Mouse (Mus musculus) stomach, embryonic 14.5 days (tissue): ENCODE results near the gene Lix1. TPM values are rescaled to one million over a fixed set of nuclear protein-coding genes. Genes with fewer than 3 reads are reported as not detected.

Source experiments
- ATAC-seq: fragments of 200-750 bp; cut with Nextera tagmentation; 2 replicates; pipeline ENCODE4 v1.8.0; 2017; ENCODE audit warnings: low read depth, moderate TSS enrichment; ENCODE audit not compliant: insufficient number of reproducible peaks, insufficient read depth, low FRiP score
- H3K27ac ChIP-seq: fragments of 300-500 bp; sonication (generic); 2 replicates; pipeline ENCODE4 v1.5.1; 2014; ENCODE audit warnings: mild to moderate bottlenecking, low read length, moderate library complexity, mixed read lengths
- H3K27me3 ChIP-seq: fragments of 300-500 bp; sonication (generic); 2 replicates; pipeline ENCODE4 v1.6.1; 2014; ENCODE audit warnings: low read length, control low read depth, mixed read lengths; ENCODE audit not compliant: control insufficient read depth, insufficient read depth
- H3K36me3 ChIP-seq: fragments of 300-500 bp; sonication (generic); 2 replicates; pipeline ENCODE4 v1.6.1; 2014; ENCODE audit warnings: mild to moderate bottlenecking, control low read depth, low read length, moderate library complexity, mixed read lengths; ENCODE audit not compliant: control insufficient read depth, insufficient read depth
- H3K4me1 ChIP-seq: fragments of 300-500 bp; sonication (generic); 2 replicates; pipeline ENCODE4 v1.6.1; 2014; ENCODE audit warnings: low read length, control low read depth, mixed read lengths; ENCODE audit not compliant: control insufficient read depth, insufficient read depth
- H3K4me2 ChIP-seq: fragments of 300-500 bp; sonication (generic); replicated peaks from 2 replicates; pipeline ENCODE4 v1.6.1; 2014; ENCODE audit warnings: low read depth, low read length, control low read depth
- H3K4me3 ChIP-seq: fragments of 300-500 bp; sonication (generic); 2 replicates; pipeline ENCODE4 v1.5.1; 2014; ENCODE audit warnings: low read depth, low read length, control low read depth
- H3K9ac ChIP-seq: fragments of 300-500 bp; sonication (generic); replicated peaks from 2 replicates; pipeline ENCODE4 v1.6.1; 2014; ENCODE audit warnings: low read depth, mild to moderate bottlenecking, control low read depth, low read length, moderate library complexity, mixed read lengths
- H3K9me3 ChIP-seq: fragments of 300-500 bp; sonication (generic); 2 replicates; pipeline ENCODE4 v1.6.1; 2016; ENCODE audit warnings: low read depth, low read length, control low read depth; ENCODE audit not compliant: control insufficient read depth
- WGBS: fragments of 180-500 bp; shearing (Covaris S2); extraction: QIAGEN DNeasy Blood & Tissue Kit; methylation state at CpG from one replicate; pipeline ENCODE4 v1.1.7; 2014; 5-methylcytosine and 5-hydroxymethylcytosine counted together
- polyA plus RNA-seq: library from polyadenylated mRNA; unstranded; fragments of >200 nt; fragmentation: Nextera tagmentation; extraction: Ambion mirVana; gene quantifications from 2 replicates; pipeline ENCODE4 v1.2.1, GENCODE M21; 2014

Lix1 gene
- polyA plus RNA-seq, 1 experiment from 2014 or later: 7.9 TPM

DNA sequence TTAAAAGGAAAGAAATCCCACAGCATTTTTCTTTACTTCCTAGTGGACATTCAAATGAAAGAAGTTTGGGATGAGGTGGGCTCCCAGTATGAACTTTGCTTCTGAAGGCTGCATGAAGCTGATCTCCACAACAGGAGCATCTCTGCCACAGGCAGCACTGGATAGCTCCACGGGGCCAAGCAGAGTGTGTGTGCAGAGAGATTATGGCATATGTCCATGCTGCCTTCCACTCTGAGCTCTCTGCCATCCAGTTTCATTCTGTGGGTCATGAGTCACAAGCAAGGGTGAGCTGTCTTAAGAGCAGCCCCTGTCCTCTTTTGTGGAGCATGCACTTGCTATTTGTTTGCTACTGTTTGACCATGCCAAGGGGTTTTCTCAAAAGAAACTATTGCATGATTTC, 3.1 kb downstream of the Lix1 start:
- Histone ChIP-seq H3K27me3 (no peaks in the 10 kb centered on the region), H3K9ac (no peak overlapping the region), H3K9me3 (no peaks in the 10 kb centered on the region), H3K4me2 (no peak overlapping the region), H3K27ac (no peak overlapping the region), H3K36me3 (no peaks in the 10 kb centered on the region), H3K4me1 (0 out of 2 replicates have a peak, but pooled peaks cover 3% of the 10 kb centered on the region), H3K4me3 (no peak overlapping the region)
- WGBS: 65% methylated on average over 1 of the region's 1 CpGs
- no peak for ATAC-seq

DNA sequence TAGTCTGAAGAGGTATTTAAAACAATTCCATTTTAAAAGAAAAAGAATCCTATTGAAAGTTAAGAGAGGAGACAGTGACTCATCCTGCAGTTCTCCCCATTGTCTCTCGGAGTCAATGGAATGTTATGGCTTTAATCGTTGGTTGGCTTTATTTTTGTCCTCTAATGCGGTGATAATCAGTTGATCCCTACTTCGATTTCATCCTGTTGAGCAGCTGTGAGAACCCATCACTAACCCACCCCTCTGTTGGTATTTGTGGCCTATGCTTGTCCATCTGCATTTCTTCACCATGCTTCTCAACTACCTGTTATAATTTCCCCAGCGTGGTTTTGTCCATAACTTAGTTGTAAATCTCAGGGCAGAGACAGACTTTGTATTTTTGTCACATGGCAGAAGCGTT, 5.7 kb downstream of the Lix1 start:
- Histone ChIP-seq H3K36me3 (no peaks in the 10 kb centered on the region), H3K27ac (no peak overlapping the region), H3K4me3 (no peak overlapping the region), H3K4me2 (no peak overlapping the region), H3K9ac (no peak overlapping the region), H3K27me3 (no peaks in the 10 kb centered on the region), H3K4me1 (0 out of 2 replicates have a peak, but pooled peaks cover 3% of the 10 kb centered on the region), H3K9me3 (no peaks in the 10 kb centered on the region)
- no peak for ATAC-seq
- WGBS: 72% methylated on average over 6 of the region's 6 CpGs

DNA sequence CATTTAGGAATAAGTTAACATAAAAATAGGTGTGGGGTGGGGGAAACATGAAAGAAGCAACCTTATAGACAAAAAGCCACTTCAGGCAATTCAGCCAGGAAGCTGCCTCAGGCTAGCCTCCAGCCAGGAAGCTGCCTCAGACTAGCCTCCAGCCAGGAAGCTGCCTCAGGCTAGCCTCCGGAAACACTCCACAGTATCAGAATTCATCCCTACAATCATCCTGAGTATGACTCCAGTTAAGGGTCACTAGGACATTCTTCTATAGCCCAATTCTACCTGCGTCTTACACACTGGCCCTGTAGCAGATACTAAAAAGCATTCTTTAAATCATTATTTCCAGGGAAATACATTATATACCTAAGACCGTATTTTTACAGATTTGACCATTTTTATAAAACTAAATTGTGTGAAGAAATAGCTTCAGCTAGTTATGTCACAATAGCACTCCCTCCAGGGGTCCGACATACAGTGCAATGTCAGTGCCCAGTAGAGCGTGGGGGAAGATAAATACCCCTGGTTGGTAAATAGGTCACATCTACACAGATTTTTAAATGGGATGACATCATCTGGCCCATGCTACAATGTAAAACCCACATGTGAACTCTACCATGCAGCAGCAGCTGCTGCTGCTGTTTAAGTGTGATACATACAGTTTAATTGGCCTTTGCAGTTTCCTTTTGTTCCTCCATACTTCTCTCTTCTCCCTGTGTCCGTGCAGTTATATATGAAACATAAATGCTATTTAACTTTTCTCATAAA, 6.4 kb downstream of the Lix1 start:
- Histone ChIP-seq H3K4me1 (0 out of 2 replicates have a peak, but pooled peaks cover 3% of the 10 kb centered on the region), H3K36me3 (no peaks in the 10 kb centered on the region), H3K27me3 (no peaks in the 10 kb centered on the region), H3K9ac (no peak overlapping the region), H3K9me3 (no peaks in the 10 kb centered on the region), H3K4me2 (no peak overlapping the region), H3K27ac (no peak overlapping the region), H3K4me3 (no peak overlapping the region)
- no peak for ATAC-seq
- WGBS: 75% methylated on average over 6 of the region's 6 CpGs

DNA sequence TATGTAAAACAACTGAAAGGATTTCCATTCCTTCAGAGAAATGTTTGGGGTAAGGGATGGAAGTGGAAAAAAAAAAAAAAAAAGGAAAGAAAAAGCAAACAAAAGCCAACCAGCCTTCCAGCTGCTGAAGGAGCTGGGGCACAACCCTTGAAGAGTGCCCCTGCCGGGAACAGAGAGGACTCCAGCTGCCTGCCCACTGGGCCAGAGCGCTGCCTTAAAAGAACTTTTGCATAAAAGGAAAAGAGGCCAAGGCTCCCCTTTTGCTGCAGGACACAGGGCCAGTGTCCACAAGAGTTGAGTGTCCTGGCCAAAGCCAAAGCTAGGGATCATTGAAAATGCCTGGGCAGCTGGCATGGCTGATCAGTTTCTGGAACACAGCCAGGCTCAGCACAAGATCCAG, 7.1 kb downstream of the Lix1 start:
- WGBS: 16% methylated on average over 2 of the region's 2 CpGs
- no peak for ATAC-seq
- H3K27ac ChIP-seq: no peak overlapping the region
- no peak overlapping the region for H3K4me2 ChIP-seq
- H3K27me3 ChIP-seq: no peaks in the 10 kb centered on the region
- H3K4me3 ChIP-seq: no peak overlapping the region
- H3K36me3 ChIP-seq: no peaks in the 10 kb centered on the region
- H3K4me1 ChIP-seq: 0 out of 2 replicates have a peak, but pooled peaks cover 3% of the 10 kb centered on the region
- no peaks in the 10 kb centered on the region for H3K9me3 ChIP-seq
- no peak overlapping the region for H3K9ac ChIP-seq

DNA sequence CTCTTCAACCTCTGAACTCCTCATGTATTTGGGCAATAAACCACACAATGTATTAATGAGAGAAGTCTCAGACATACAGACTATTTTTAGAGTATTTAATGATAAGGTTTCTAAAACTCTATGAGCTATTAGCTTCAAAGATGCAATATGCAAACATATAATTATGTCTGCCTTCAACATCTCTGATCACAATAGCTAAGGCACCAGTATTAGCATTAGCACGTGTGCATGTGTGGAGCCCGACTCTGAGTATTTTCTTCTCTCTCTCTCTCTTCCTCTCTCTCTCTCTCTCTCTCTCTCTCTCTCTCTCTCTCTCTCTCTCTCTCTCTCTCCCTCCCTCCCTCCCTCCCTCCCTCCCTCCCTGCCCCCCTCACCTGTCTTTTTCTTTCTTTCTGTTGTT, 9.0 kb downstream of the Lix1 start:
- ATAC-seq: no peak
- no peak overlapping the region for H3K27ac ChIP-seq
- H3K9me3 ChIP-seq: no peaks in the 10 kb centered on the region
- H3K4me2 ChIP-seq: no peak overlapping the region
- H3K4me1 ChIP-seq: 0 out of 2 replicates have a peak, but pooled peaks cover 3% of the 10 kb centered on the region
- no peaks in the 10 kb centered on the region for H3K27me3 ChIP-seq
- no peaks in the 10 kb centered on the region for H3K36me3 ChIP-seq
- H3K9ac ChIP-seq: no peak overlapping the region
- 70% methylated on average over 2 of the region's 2 CpGs for WGBS
- H3K4me3 ChIP-seq: no peak overlapping the region

DNA sequence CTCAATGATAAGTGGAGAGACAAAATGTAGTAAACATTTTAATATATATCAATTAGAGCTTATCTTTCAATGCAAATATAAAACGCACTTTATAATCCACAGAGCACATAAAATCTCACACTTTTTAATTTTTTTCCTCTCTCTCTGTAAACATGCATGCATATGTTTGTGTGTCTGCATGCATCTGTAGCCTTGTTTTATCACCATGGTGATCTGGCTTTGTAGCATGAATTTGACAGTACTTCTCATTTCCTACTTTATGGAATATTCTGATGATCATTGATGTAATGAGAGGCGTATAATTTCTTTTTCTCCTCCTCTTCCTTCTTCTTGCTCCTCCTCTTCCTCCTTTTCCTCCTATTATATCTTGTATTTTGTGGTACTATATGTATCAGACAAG, 9.7 kb downstream of the Lix1 start:
- no peaks in the 10 kb centered on the region for H3K9me3 ChIP-seq
- no peak overlapping the region for H3K9ac ChIP-seq
- H3K27ac ChIP-seq: no peak overlapping the region
- ATAC-seq: no peak
- H3K4me3 ChIP-seq: no peak overlapping the region
- H3K36me3 ChIP-seq: no peaks in the 10 kb centered on the region
- 76% methylated on average over 2 of the region's 2 CpGs for WGBS
- H3K4me1 ChIP-seq: 0 out of 2 replicates have a peak, but pooled peaks cover 3% of the 10 kb centered on the region
- H3K27me3 ChIP-seq: no peaks in the 10 kb centered on the region
- H3K4me2 ChIP-seq: no peak overlapping the region

GRCm38 (mm10) chr17:17414206-17414605, 11.7 kb downstream of the Lix1 start:
- 0 out of 2 replicates have a peak, but pooled peaks cover 3% of the 10 kb centered on the region for H3K4me1 ChIP-seq
- no peaks in the 10 kb centered on the region for H3K36me3 ChIP-seq
- 90% methylated on average over 3 of the region's 3 CpGs for WGBS
- ATAC-seq: no peak
- no peaks in the 10 kb centered on the region for H3K9me3 ChIP-seq
- no peak overlapping the region for H3K27ac ChIP-seq
- no peak overlapping the region for H3K4me2 ChIP-seq
- no peaks in the 10 kb centered on the region for H3K27me3 ChIP-seq
- no peak overlapping the region for H3K9ac ChIP-seq
- H3K4me3 ChIP-seq: no peak overlapping the region

GRCm38 (mm10) chr17:17424609-17425307, 22.3 kb downstream of the Lix1 start:
- Histone ChIP-seq H3K27ac (no peak overlapping the region), H3K4me2 (no peak overlapping the region), H3K9ac (no peak overlapping the region), H3K9me3 (no peaks in the 10 kb centered on the region), H3K36me3 (no peaks in the 10 kb centered on the region), H3K27me3 (no peaks in the 10 kb centered on the region), H3K4me1 (no peaks in the 10 kb centered on the region), H3K4me3 (no peak overlapping the region)
- 52% methylated on average over 4 of the region's 4 CpGs for WGBS
- ATAC-seq: no peak
